15 mouse cellular contexts compared by ENCODE assay signal in the genomic region with DNA sequence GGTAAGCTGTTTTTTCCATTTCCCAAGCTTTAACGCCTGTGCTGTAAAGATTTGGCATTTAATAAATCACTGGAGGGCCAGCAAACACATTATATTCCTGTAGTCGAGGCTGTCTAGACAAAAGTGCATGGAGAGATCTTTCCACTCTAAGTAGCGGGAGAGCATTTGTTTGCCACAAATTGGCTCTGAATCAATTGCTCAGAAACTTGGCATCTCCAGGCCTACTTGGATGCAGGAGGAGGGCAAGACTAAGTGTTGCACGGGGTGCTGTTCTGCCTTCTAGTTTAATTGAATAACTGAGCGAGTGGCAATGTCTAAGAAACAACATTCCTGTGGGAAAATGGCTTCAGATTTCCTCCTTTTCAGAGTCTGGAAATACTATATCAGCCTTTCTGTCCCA.
DNase-seq lines count a peak whose midpoint lies in the region; ATAC-seq and TF ChIP-seq lines count a peak whose summit lies in the region.
"Had no signal": no experiment of that assay in that cellular context is flagged by ENCODE, and none has a peak within 500 bp of the region (broad histone marks: within the 10 kb centered on the region; RNA-seq: fewer than 3 reads in every experiment).

No protein-coding gene starts in this region.

- intact Hi-C loops in left cerebral cortex, adult 2 months (cut with DNase I), result loop anchor here (10.0 kb wide), 1 partner anchor 341 kb away; no protein-coding TSS in a partner anchor

- H3K4me1 ChIP-seq in embryonic facial prominence, embryonic 14.5 days (ENCODE audit: control insufficient read depth, insufficient read depth, low read length), result no peaks in the 10 kb centered on the region
- no peaks in the 10 kb centered on the region for H3K4me1 ChIP-seq in embryonic facial prominence, embryonic 10.5 days
- H3K4me1 ChIP-seq in limb, embryonic 12.5 days (replicated peaks), result 0 out of 2 replicates have a peak, but pooled peaks cover 4% of the 10 kb centered on the region
- H3K4me1 ChIP-seq in limb, embryonic 10.5 days, result no peaks in the 10 kb centered on the region
- H3K4me1 ChIP-seq in limb, embryonic 14.5 days (ENCODE audit: control insufficient read depth, insufficient read depth, low read length), result peaks cover 7% of the 10 kb centered on the region
- no peaks in the 10 kb centered on the region for H3K4me1 ChIP-seq in kidney, embryonic 16.5 days (ENCODE audit: insufficient read depth, low read length)

- no peak for TF ChIP-seq POLR2A in brain, embryonic 14.5 days (IDR thresholded peaks at IDR 0.05; ENCODE audit: borderline replicate concordance, extremely low read depth, insufficient read depth, insufficient read length, poor library complexity, severe bottlenecking)
- TF ChIP-seq POLR2A in limb, embryonic 14.5 days (IDR thresholded peaks at IDR 0.05; ENCODE audit: borderline replicate concordance, extremely low read depth, insufficient read depth, insufficient read length), result no peak

- no peaks in the 10 kb centered on the region for H3K36me3 ChIP-seq in embryonic facial prominence, embryonic 14.5 days (ENCODE audit: control insufficient read depth, insufficient read depth, low read length)
- H3K36me3 ChIP-seq in embryonic facial prominence, embryonic 10.5 days (replicated peaks), result no peaks in the 10 kb centered on the region
- no peaks in the 10 kb centered on the region for H3K36me3 ChIP-seq in limb, embryonic 12.5 days
- no peaks in the 10 kb centered on the region for H3K36me3 ChIP-seq in limb, embryonic 10.5 days
- no peaks in the 10 kb centered on the region for H3K36me3 ChIP-seq in limb, embryonic 14.5 days (ENCODE audit: control insufficient read depth, insufficient read depth, low read length)
- no peaks in the 10 kb centered on the region for H3K36me3 ChIP-seq in kidney, embryonic 16.5 days (ENCODE audit: insufficient read depth, low read length)

- peak; percentile 35 for DNase-seq in embryonic facial prominence, embryonic 14.5 days (ENCODE audit: low spot score)
- DNase-seq in embryonic facial prominence, embryonic 10.5 days (ENCODE audit: low spot score), result no peak
- no peak for DNase-seq in limb, embryonic 10.5 days (ENCODE audit: low spot score)
- peak; percentile 95 for DNase-seq in brain, embryonic 14.5 days (ENCODE audit: low read depth)
- peak; percentile 14 for DNase-seq in limb, embryonic 14.5 days (ENCODE audit: low spot score)
- no peak for DNase-seq in left cerebral cortex, adult 2 months (ENCODE audit: extremely low spot score in 1 of 2, low spot score in 2 of 2)
- DNase-seq: B cell, adult 2 months; kidney, postnatal 36 days; lung, adult 2 months; retina, postnatal 1 day; thymus, adult 18-20 months had no signal

- TF ChIP-seq CTCF in brain, embryonic 14.5 days (IDR thresholded peaks at IDR 0.05; ENCODE audit: borderline replicate concordance, extremely low read depth, insufficient read depth, insufficient read length), result no peak
- no peak for TF ChIP-seq CTCF in left cerebral cortex, adult 2 months (IDR thresholded peaks at IDR 0.05)

- no peaks in the 10 kb centered on the region for H3K9me3 ChIP-seq in embryonic facial prominence, embryonic 14.5 days (ENCODE audit: control insufficient read depth, low read length)
- no peaks in the 10 kb centered on the region for H3K9me3 ChIP-seq in embryonic facial prominence, embryonic 10.5 days
- no peaks in the 10 kb centered on the region for H3K9me3 ChIP-seq in limb, embryonic 12.5 days
- H3K9me3 ChIP-seq in limb, embryonic 10.5 days (replicated peaks), result no peaks in the 10 kb centered on the region
- no peaks in the 10 kb centered on the region for H3K9me3 ChIP-seq in limb, embryonic 14.5 days (ENCODE audit: control insufficient read depth, low read length)
- no peaks in the 10 kb centered on the region for H3K9me3 ChIP-seq in kidney, embryonic 16.5 days (ENCODE audit: low read length)
- H3K9me3 ChIP-seq: megakaryocyte, embryonic 14.5 days had no signal

- 0 out of 2 replicates have a peak, but pooled peaks cover 2% of the 10 kb centered on the region for H3K27me3 ChIP-seq in embryonic facial prominence, embryonic 14.5 days (replicated peaks; ENCODE audit: control insufficient read depth, insufficient read depth, low read length)
- no peaks in the 10 kb centered on the region for H3K27me3 ChIP-seq in embryonic facial prominence, embryonic 10.5 days (replicated peaks; ENCODE audit: low read depth, poor library complexity, severe bottlenecking)
- H3K27me3 ChIP-seq in limb, embryonic 12.5 days, result no peaks in the 10 kb centered on the region
- no peaks in the 10 kb centered on the region for H3K27me3 ChIP-seq in limb, embryonic 10.5 days (ENCODE audit: low read depth, poor library complexity, severe bottlenecking)
- H3K27me3 ChIP-seq in limb, embryonic 14.5 days (ENCODE audit: control insufficient read depth, insufficient read depth, low read length), result no peaks in the 10 kb centered on the region
- H3K27me3 ChIP-seq in kidney, embryonic 16.5 days (ENCODE audit: insufficient read depth, low read length), result no peaks in the 10 kb centered on the region
- H3K27me3 ChIP-seq: megakaryocyte, embryonic 14.5 days had no signal

- H3K27ac ChIP-seq in embryonic facial prominence, embryonic 14.5 days (replicated peaks; ENCODE audit: low read depth, low read length), result no peak overlapping the region
- no peak overlapping the region for H3K27ac ChIP-seq in embryonic facial prominence, embryonic 10.5 days (replicated peaks)
- H3K27ac ChIP-seq in limb, embryonic 12.5 days, result peak overlapping the region; percentile 45; the same call in 1 of the 2 replicates
- no peak overlapping the region for H3K27ac ChIP-seq in limb, embryonic 10.5 days
- H3K27ac ChIP-seq in limb, embryonic 14.5 days (replicated peaks; ENCODE audit: low read depth, low read length), result no peak overlapping the region
- no peak overlapping the region for H3K27ac ChIP-seq in kidney, embryonic 16.5 days (ENCODE audit: low read length)
- no peak overlapping the region for H3K27ac ChIP-seq in left cerebral cortex, adult 2 months

- H3K4me3 ChIP-seq in embryonic facial prominence, embryonic 14.5 days (ENCODE audit: low read depth, low read length), result no peak overlapping the region
- H3K4me3 ChIP-seq in embryonic facial prominence, embryonic 10.5 days, result no peak overlapping the region
- H3K4me3 ChIP-seq in limb, embryonic 12.5 days (replicated peaks), result no peak overlapping the region
- H3K4me3 ChIP-seq in limb, embryonic 10.5 days, result no peak overlapping the region
- H3K4me3 ChIP-seq in limb, embryonic 14.5 days (replicated peaks; ENCODE audit: low read length), result no peak overlapping the region
- no peak overlapping the region for H3K4me3 ChIP-seq in kidney, embryonic 16.5 days (ENCODE audit: low read length)
- no peak overlapping the region for H3K4me3 ChIP-seq in left cerebral cortex, adult 2 months
- H3K4me3 ChIP-seq: megakaryocyte, embryonic 14.5 days had no signal

- WGBS in embryonic facial prominence, embryonic 14.5 days, result 53% methylated on average over 5 of the region's 5 CpGs
- WGBS in embryonic facial prominence, embryonic 10.5 days, result 84% methylated on average over 5 of the region's 5 CpGs
- WGBS in limb, embryonic 12.5 days, result 58% methylated on average over 5 of the region's 5 CpGs
- WGBS in limb, embryonic 10.5 days, result 72% methylated on average over 5 of the region's 5 CpGs
- 22% methylated on average over 5 of the region's 5 CpGs for whole genome bisulfite sequencing in limb, embryonic 14.5 days
- WGBS in kidney, embryonic 16.5 days, result 47% methylated on average over 5 of the region's 5 CpGs

- H3K9ac ChIP-seq in embryonic facial prominence, embryonic 14.5 days (ENCODE audit: low read depth, low read length), result no peak overlapping the region
- H3K9ac ChIP-seq in limb, embryonic 12.5 days (replicated peaks), result no peak overlapping the region
- no peak overlapping the region for H3K9ac ChIP-seq in limb, embryonic 14.5 days (ENCODE audit: low read depth, low read length, severe bottlenecking)
- H3K9ac ChIP-seq in kidney, embryonic 16.5 days (replicated peaks; ENCODE audit: low read length), result no peak overlapping the region

- no peak overlapping the region for H3K4me2 ChIP-seq in embryonic facial prominence, embryonic 14.5 days (ENCODE audit: low read depth, low read length)
- H3K4me2 ChIP-seq in limb, embryonic 12.5 days, result no peak overlapping the region
- H3K4me2 ChIP-seq in limb, embryonic 14.5 days (replicated peaks; ENCODE audit: low read depth, low read length, severe bottlenecking), result no peak overlapping the region
- H3K4me2 ChIP-seq in kidney, embryonic 16.5 days (replicated peaks; ENCODE audit: low read depth, low read length), result no peak overlapping the region

- no peak for ATAC-seq in embryonic facial prominence, embryonic 14.5 days (ENCODE audit: low read depth)
- no peak for ATAC-seq in limb, embryonic 12.5 days (ENCODE audit: insufficient number of reproducible peaks, insufficient read depth, low FRiP score, low TSS enrichment, low read depth)
- ATAC-seq in limb, embryonic 14.5 days (ENCODE audit: low FRiP score, low read depth), result no peak
- no peak for ATAC-seq in kidney, embryonic 16.5 days (ENCODE audit: low FRiP score, low TSS enrichment)
- ATAC-seq: intestine, postnatal 0 days had no signal

Comparison
In these comparisons a context has a peak if more than half of its experiments do, and no peak if none do; other contexts are left out.
1. DNase-seq: peak in embryonic facial prominence, embryonic 14.5 days (single experiment), brain, embryonic 14.5 days (single experiment) and limb, embryonic 14.5 days (single experiment); none in embryonic facial prominence, embryonic 10.5 days (single experiment), limb, embryonic 10.5 days (single experiment) and left cerebral cortex, adult 2 months (0 of 2).